Mouse (Mus musculus): ENCODE measurements around the gene Plb1.

- TF ChIP-seq CTCF (IDR thresholded peaks at IDR 0.05; ENCODE audit: low read depth, low read length) (no peak), POLR2A (IDR thresholded peaks at IDR 0.05; ENCODE audit: borderline replicate concordance, low read depth, low read length) (no peak)
Observed at GRCm38 (mm10) chr5:32314731-32315130, 82.2 kb downstream of the Plb1 start.
